Mouse (Mus musculus) layer of hippocampus, postnatal 14 days (tissue): ENCODE measurements around the gene Tmem255b. TPM values are rescaled to one million over a fixed set of nuclear protein-coding genes. Genes with fewer than 3 reads are reported as not detected.

Experiments used
- DNase-seq, 2 experiments: peaks; one replicate each; pipeline ENCODE4 v3.0.0; 2021 to 2022; ENCODE audit warnings: low spot score in 2 of 2, mixed read lengths in 1 of 2
- total RNA-seq, 2 experiments: library from RNA; stranded (reverse); gene quantifications; 2 replicates each; pipeline ENCODE4 v1.2.3; 2021

Tmem255b gene
- total RNA-seq, 2 experiments from 2014 or later, result 7.3 to 8.4 TPM

DNA sequence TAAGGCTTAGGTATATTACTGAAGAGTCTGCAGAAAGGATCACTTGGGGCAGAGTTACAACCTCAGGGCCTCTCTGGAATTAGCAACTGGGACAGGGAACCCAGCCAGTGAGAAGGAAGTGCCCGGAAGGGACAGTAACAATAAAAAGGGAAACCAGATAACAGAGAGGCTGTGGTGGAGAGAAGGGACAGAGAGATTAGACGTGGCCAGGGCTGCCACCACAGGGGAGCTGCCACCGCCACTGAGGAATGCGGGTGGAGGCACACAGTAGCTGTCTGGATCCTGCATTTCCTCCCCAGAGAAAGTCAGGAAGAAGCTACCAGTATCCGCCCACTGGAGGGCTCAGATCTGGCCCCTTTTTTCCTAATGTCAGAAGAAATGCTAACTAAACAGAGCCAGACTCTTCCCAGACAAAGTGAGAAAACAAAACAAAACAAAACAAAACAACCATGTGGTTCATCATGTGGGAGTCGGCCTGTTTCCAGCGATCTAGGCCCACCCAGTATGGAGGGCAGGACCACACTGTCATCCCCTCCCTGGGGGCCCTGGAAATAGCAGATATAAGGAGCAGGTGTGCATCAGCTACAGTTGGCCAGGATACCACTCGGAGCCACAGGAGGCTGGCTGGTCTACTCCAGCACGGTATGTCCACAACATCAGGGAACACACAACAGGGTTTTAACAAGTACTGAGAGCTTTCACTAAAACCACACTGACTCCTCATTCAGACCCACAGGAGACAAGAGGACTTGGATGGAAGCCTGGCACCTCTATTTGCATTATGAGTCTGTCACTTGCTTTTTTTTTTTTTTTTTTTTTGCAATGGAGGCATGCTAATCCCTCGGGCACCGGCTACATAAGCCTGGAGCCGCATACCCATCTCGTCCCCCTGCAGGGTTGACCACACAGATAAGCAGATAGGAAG is 55.3 kb downstream of the Tmem255b start:
- DNase-seq, result no peak

DNA sequence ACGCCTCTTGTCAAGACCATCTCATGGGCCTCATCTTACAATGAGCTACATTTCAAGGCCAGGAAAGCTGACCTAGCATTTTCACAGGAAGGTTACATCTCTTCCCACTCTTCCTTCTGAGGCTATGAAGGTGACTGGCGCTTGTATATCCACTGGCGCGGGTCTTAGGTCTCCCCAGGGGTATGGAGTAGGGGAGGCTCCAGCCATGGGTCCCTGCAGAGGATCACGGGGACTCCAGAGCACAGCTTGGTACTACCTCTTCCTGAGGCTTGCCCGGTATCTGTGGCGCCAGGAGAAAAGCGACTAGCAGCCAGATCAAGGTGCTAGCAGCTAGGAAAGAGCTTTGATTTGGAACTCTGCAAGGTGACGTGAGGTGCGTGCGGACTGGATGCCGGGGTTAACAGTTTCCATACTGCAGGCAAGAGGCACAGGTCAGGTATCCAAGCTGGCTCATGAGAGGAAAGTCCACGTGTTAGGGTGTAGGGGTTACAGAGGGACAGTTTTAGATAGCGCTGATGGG is 56.6 kb downstream of the Tmem255b start:
- DNase-seq, result no peak

DNA sequence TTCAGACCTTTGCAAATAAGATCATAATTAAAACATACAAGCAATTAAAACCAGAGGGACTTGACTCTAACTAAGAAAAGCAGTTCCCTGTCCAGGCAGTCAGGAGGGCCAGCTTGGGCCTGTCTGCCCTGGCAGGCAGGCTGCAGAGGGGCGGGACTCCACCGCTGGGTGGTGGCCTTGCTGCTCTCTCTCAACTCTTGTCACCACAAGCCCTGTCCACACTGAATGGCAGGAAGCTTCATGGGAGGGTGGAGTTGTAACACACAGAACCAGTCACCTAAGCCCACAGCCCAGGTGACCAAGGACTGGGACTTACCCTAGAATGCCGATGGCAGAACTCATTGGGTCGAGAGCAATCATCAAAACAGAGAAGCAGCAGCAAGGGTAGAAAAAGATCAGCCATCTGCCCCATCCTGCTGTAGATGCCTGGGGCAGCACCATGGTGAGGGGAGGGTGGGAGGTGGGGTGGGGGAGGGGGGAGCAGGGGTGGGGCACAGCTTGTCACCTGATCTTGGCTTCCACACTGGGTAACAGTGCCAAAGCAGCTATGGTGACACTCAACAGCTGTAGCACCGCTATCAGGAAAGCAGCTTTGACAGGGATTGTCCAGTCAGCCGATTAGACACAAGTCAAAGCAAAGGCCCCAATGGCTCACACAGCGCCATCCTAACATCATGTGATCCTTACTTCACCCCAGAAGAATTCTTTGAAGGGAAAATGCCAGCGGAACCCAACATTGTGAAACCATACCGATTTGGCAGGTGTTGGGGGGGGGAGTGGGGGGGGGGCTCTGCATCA is 57.4 kb downstream of the Tmem255b start:
- no peak for DNase-seq

DNA sequence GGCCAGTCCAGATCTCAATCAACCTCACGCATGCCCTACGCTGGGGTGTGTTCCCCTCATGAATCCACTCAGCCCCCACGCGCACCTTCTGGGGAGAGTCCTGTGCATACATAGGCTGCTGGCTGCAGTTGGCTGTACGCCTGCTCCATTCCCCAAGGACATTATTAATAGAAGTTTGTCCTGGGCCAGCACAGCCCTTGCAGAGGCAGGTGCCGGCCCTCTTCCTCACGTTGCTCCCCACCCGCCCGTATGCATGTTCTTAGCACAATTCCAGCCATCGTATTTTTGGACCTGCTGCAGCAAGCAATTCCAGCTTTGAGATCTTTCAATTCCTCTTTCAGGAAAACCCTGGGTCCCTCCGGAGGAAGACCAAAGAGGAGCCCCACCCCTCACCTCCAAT is 58.0 kb downstream of the Tmem255b start:
- no peak for DNase-seq

DNA sequence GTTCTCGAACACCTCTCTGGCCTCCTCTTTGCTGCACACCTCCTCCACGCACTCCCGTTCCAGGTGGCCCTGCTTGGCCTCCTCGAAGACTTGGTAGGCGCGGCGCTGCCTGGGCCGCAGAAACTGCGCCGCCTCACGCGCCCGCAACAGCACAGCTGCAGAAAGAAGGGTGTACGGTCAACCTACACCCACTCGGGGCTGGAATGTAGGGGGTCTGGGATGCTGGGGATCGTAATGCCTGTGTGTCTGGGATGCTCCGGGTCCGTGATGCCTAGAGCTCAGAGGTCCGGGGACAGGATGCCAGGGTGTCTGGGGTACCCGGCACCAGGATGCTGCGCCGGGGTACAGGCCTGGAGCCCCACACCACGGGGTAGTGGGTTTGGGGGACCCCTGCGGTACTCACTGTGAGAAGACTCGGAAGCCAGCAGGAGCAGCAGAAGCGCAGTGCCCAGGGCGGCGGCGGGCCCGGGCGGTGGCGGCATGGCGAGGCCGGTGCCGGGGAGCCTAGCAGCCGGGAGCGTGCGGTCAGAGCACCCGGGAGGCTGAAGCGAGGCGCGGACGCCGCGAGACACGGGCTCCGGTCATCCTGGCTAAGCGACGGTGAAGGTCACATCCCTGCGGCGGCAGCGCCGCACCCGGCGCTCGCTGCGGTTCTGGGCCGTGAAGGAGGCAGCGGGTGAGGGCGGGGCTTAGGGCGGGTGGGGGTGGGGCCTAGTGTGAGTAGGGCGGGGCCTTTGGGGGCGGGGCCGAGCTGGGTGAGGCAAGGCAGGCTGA is 59.1 kb downstream of the Tmem255b start, which contains the start of gene Gas6:
Gene Gas6, minus strand, starts transcription at position 633 of the 774 bp plus-strand sequence.
- DNase-seq, result peak; percentile 61 to 68

DNA sequence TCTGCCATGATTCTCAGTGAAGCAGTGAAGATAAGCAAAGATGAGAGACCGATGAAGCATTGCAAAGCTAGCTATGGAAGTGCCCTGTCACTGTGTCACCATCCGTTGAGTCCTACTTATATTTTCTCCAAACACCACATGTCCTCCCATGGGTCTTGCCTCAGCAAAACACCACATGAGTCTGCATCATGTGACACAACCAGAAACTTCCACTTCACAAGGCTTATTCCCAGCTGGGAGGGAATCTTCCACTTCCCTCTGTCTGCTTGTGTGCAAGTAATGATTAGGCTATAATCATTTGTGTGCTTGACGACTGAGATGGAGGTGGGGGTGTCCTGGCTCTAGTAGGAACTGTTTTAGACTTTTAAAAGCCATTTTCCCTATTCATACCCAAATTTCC is 66.2 kb downstream of the Tmem255b start:
- DNase-seq, result no peak

DNA sequence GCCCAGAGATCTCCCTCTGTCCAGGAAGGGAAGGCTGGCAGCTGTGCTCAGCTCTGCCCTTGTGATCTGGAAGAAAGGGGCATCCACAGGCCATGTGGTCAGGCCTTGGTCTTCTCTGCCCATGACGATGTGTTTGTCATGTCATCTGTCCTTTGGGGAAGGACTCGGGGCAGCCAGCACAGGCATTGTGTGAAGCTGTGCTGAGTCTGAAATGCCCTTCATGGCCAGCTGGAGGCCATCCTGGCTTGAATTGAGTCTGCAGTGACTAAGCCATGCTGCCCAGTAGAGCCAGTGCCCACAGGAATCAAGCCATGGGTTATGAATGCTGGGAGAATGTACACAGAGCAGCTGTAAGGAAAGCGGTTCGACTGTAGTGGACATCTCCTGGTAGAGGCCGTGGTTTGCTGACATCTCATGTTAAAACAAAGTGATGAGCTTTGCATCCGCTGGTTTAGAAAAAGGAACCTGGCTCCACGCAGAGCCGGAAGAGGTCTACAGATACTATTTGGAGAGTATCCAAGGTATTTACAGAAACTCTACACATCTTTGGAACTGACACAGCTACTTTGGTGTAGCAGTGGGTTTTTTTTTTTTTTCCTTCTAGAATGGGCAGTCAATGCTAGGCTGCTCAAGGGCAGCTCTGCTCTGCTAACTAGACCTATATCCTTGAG is 69.1 kb downstream of the Tmem255b start:
- no peak for DNase-seq

DNA sequence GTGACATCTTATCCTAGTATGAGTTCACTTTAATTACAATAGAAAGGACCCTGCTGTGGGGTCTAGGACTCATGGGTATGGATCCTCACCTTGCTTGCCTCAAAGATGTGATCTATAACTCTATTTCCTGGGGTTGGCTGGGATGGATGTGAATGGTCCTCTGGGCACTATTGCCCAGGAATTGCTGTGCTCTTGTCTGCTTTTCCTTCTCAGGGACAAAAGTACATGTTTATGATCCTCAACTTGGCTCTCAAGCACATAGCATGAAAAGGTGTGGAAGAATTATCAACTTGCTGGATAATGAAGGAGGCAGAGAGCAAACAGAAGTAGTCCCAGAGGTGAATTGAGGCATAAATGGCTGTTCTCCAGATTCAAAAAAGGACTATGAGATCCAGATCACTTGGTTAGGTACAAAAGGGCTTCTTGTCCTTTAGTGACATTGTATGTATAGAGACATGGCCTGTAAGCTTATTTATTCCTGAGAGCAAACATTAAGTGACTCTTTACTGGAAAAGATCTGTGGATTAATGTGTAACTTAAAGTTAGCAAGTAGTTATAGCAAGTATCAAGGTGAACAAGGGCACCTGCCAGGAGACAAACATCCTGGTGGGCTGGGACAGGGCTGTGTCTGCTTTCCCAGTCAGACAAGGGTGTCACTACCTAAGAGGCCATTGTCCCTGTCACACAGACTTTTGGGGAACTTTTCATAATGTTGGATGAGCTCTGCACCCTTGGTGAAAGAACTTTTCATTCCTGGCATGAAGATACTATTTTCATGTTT is 70.1 kb downstream of the Tmem255b start:
- DNase-seq, result no peak

DNA sequence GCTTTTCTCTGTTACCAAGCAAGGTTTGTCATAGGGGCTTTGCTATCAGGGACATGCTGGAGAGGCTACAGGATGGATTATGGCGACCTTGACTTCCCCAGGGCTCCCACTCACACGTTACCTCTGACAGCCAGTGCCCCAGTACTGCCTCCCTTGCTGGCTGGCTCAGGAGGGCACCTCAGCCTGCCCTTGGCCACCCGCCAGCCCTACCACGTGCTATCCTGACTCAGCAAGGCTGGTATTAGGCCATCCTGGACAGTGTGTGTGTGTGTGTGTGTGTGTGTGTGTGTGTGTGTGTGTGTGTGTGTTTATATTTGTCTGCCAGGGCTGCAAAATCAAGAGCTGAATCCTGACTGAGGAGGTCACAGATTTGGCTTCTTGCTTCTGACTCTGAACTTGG is 71.9 kb downstream of the Tmem255b start:
- DNase-seq, result no peak

DNA sequence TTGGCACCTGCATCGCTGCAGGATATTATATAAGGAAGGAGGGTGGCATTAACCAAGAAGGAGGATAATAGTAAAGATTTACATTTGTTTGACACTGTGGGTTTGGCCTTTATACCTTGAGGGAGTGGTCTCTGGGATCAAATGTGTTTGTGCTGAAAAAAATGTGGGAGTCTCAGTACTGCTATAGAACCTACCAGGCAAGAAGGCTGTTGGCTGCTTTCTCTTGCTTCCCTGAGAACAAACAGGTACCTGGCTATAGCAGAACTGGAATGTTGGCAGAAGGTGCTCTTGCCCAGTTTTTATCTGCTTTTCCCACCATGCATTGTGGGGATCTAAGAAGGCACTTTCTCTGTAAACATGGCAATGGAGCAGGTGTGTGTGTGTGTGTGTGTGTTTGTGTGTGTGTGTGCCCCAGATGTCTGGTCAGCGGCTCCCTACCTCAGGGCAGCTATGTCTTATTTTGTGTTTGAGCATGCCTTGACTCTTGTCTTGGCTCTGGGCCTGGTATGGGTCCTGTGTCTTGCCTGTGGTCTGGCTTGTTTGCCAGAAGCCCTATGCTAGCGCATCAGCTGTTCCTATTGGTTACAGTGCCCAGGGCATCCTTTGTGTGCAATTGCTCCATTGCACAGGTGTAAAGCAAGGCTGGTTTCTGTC is 72.4 kb downstream of the Tmem255b start:
- no peak for DNase-seq

DNA sequence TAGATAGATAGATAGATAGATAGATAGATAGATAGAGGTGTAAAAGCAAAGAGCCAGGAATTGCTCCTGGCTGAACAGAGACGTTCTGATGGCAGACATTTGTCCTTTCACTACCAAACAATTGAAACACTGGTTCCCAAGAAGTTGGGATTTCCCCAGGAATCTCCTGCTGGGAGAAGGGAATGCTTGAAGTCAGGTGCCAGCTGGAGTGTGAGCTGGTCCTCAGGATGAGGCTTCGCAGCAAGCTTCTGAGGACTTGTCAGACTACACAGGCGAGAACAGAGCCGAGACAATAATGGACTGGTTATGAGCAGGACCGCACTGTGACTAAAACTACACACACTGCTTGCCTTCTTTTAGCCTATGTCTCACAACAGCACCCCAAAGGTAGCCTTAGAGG is 77.0 kb downstream of the Tmem255b start:
- DNase-seq, result no peak

DNA sequence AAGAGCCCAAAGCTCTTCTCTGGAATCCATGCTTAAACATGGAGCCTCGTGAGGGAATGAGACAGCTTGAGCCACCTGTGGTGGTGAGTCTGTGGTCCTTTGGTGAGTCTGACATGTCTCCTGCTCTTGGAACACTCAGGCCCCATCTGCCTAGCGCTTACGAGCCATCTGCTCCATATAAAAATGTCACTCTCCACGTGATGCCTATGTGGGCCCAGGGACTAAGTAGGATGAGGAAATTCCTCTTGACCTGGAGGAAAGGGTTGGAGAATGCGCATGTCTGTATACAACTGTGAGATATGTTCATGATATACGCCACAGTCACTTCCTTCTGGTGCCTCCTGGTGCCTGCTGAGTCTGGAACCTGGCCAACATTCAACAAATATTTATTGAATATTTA is 77.7 kb downstream of the Tmem255b start:
- DNase-seq, result no peak

DNA sequence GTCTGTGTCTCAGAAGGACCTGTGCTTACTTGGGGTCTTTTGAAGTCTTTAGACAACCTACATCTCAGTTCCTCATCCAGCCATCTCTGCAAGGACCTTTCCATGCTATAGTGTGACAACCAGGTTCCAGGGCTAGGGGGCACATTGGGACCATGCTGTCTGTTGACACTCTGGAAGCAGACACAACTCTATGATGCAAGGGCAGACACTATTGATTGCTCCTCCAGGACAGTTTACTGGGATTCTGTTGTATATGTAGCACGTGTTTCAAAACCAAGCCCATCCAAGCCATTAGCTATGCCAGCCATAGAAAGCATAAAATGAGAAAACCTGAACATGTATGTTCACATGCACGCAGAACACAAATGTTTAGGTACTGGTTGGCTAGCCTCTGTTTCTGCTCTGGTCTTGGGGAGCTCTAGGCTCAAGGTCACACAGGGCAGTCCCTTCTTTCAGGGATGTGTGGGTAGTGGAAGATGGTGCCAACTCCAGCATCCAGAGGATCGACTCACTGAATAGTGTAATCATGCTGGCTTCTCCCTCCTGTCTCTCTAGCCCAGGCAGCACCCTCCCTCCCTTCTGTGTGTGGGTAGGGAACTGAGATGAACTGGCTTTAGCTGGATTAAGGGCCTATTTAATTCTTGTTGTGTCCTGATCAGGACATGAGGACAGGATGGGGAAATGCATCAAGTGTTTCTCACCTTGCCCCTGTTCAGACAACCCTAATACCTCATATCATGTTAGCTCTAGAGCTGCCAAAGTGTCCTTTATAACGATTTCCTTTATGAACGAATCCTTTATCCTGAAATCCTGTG is 78.8 kb downstream of the Tmem255b start:
- DNase-seq, result no peak

DNA sequence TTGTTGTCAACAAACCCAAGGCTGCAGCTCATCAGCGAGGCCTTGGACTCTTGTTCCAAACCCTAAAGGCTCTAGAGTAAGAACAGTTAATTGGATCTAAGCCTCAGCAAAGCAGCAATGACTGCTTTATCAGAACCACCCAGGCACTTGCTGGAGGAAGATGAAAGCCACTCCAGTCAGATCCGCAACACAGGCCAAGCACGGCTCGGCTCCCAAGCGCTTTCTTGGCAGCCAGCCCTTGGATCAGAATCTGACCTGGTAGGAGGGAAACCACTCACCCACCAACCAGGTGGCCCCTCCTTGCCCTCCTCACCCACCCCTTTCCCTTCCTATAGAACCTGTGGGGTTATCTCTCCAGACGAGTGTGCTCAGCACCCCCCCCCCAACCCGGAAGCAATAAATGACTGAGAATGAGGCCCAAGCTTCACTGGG is 81.0 kb downstream of the Tmem255b start:
- no peak for DNase-seq

DNA sequence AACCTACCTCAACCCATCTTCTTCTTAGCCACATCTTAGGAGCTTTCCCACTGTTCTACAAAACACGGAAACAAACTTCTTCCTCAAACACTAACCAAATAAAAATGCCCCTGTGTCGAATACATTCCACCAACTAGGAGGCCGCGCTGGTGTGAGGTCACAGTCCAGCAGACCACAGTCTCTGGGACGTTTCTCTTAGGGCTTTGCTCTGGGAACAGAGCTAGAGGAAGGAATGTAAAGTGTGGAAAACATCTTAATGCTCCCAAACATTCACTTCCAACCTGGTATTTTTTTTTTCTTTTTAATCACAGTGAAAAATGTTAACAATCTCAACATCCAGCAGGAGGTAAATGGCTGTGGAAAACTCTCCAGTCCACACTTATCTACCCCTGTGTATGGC is 81.7 kb downstream of the Tmem255b start:
- no peak for DNase-seq

DNA sequence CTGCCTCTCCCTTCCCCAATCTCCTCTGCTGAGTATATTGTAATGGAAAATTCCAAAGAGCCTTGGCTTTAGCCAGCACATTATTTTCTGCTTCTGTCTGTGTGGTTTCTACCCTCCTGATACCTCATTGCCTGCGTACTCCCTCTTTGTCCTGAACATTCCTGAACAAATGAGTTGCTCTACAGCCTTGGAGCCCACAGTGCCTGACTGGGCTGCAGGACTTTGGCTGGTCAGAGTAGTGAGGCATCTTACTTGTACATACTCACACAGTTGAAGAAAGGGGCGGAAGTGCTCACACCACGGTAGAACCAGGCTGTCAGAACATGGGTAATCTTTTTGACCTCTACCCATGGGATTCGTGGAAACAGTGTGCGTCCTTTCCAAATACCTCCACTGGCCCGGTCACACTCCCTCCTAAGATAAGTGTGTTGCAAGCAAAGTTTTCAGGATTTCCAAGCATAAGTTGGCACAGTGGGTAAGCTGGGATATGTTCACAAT is 82.3 kb downstream of the Tmem255b start:
- DNase-seq, result no peak
